Mouse (Mus musculus) skeletal muscle tissue, adult 2 months (tissue): Measurements from ENCODE around the gene Csmd2.
"Not testable (repeated sequence)": the region's sequence is repeated elsewhere in the genome, so short reads cannot be mapped to it uniquely, and the experiment has no call there.

ENCODE experiments used
- DNase-seq: peaks from one replicate; pipeline ENCODE4 v3.0.0-alpha.2; 2012; ENCODE audit warnings: low read depth, low spot score

Csmd2 gene

DNA sequence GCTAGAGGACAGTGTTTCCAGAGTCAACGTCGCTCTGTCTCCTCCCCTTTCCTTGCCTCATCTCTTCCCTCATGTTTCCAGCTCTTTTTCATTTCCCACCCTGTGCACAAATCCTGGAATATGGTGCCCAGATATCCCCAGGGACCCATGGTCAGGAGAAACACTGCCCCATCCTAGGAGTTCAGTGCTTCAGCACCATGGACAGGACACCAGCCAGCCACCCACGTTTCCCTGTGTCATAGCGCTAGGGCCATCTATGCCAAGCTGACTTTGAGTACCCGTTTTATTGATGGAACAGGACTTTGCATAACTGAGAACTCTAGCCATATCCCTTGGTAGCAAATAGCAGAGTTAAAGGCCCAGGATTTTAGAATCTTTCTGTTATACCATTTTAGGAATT is 55.0 kb downstream of the Csmd2 start:
- DNase-seq: no peak

DNA sequence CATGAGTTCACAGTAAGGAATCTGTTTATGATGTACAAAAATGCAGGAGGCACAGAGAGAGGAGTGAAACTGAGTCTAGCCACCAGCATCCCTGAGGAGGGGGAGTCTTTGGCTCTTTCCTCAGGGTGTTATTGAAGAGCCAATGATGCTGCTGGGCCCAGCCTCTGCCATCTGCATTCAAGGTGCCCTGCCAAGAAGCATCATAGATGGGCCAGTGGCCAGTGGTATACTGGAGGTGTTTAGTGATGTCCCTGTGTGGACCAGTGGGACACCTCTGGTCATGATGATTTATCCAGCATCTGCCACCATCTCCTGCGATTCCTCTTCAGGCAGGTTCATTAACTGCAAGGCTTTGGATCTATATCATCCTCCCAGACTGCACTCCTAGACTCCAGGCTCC is 61.1 kb downstream of the Csmd2 start:
- DNase-seq: no peak

DNA sequence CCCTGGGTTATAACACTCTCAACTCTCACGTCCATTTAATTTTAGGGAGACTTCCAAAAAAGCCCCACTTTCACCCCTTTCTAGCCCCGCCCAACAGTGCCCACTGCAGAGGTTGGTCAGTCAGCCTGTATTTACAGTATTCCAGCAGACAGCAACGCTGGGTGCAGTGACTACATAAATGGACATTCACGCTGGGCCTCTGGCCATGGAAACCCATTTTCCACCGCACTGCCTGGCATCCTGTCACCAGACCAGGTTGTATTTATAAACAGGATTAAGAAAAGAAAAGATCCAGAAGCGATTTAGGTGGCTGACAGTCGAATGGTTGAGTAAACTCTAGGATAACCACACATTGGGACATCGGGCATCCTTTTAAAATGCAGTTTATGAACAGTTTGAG is 65.0 kb downstream of the Csmd2 start:
- DNase-seq: no peak

DNA sequence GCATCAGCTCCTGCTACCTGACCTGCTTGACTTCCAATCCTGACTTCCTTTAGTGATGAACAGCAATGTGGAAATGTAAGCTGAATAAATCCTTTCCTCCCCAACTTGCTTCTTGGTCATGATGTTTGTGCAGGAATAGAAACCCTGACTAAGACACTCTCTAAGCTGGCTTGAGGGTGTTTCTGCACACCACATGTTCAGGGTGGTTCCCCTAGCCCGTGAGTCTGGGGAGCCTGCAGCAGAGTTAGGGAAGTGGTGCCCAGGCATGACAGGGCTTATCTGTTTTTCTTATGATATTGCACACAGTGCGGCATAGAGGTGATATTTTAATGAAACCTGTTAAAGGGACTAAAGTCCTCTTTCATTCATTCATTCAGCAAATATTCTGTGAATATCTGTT is 73.6 kb downstream of the Csmd2 start:
- not testable (repeated sequence) for DNase-seq

DNA sequence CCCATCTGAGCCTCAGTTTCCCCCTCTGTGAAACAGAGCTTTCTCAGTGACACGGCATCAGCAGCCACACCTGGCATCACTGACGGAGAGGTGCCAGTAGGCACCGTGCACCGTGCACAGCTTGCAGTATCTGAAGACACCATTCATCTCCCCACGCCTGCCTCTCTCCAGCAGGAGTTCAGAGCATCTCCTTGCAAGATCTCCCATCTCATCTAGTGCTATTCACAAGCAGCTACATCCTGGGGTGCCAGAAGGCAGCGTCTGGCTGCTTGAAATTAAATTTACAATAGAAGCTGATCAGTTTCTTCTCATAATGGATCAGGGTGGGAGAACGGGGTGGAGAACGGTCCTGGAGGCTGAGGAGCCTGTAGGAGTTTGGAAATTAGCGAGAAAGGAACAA is 79.5 kb downstream of the Csmd2 start:
- no peak for DNase-seq

DNA sequence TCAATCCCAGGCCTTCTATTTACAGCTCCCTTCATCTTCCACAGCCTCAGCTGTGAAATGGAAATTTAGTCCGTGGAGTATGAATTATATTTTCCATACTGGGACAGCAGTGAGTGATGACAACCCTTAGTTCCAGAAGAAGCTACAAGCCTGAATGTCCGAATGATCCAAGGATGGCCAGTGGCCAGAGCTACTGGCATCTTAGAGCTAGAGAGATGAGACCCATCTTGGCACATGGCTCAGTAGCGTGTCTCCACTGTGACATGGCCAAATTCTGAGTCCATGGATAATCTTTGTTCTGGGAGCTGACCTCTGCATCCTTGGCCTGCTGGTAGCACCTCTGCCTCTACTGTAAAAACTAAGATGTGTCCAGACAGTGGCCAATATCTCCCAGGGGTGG is 96.8 kb downstream of the Csmd2 start:
- DNase-seq: peak; percentile 18

DNA sequence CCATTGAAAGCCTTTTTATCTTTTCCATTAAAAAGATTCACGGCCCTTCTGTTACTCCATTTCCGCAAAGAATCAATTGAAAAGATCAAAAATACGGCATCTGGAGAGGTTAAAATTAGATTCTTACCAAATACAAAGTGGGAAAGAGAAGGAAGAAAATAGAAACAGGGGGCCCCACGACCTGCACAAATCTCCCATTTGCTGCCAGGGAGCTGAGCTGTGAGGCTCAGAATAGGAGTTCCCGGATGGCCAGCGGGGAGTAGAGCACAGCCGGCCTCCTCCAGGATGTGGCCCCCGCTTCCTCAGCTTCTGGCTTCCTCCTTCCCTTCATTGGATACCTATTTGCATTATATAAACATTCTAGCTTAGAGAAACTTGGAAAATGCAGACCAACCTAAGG is 97.4 kb downstream of the Csmd2 start:
- no peak for DNase-seq

DNA sequence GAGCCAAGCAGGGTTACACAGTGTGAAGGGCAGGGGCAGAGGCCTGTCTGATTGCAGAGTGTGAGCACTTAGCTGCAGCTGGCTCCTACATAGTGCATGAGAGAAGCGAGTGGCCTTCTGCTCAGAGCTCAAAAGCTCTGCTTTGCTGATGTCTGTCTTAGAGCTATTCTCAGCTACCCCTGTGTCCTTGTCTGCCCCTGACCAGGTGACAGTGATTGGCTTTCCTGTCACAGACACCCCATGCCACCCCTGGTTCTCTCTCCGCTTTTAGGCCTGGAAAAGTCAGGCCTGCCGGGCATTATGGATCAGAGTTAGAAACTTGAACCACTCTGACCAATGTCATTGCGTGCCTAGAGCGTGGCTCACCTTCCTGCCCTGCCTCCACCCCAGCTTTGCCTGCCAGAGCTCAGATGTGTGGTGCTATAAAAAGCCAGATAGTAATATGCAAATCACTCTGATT is 99.5 kb downstream of the Csmd2 start:
- peak; percentile 88 for DNase-seq

DNA sequence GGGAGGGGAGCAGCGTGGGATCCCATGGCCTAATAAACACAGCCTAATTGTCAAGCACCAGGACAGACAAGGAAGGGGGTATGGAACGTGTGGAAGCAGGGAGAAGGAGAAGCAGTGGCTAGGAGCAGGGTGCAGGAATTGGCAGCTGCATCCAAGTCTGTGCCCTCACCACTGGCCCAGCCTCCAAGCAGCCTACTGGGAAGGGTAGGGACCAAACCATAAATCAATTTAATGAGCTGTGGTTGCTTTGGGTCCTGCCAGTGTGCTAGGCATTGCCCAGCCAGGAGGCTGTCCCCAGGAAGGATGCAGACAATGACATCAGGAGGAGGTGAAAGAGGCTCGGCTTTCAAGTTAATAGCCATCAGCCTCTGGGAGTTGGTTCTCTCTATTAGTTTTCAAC is 100.0 kb downstream of the Csmd2 start:
- DNase-seq: peak; percentile 86

DNA sequence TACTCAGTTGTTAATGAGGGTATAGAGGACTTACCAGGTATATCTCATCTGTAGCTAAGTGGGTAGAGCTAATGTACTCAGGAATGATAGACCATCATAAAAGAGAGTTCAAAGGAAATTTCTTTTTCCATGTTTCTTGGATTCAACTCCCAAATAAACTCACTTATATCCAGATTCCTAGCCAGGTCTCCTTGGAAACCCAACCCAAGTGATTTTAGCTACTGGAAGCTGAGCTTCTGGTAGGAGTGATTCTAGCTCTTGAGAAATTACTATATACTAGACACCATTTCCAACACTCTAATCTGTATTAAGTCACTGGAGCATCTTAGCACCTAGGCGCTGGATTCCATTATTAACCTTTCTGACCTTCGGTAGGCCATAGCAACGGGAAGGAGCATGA is 100.6 kb downstream of the Csmd2 start:
- DNase-seq: no peak

DNA sequence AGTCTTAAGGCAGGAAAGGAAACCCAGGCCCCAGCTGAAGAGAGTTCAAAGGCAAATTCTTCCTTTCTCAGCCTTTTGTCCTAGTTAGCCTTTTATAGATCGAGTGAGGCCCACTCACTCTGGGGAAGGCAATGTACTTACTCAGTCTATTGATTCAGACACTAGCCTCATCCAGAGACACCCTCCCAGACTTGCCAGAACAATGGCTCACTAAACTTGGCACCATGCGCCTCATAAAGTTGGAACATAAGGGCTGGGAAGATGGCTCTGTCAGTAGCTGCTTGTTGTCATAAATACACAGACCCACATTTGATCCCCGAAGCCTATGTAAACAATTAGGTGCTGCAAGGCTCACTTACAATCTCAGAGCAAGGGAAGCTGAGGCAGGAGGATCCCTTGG is 104.3 kb downstream of the Csmd2 start:
- DNase-seq: no peak

DNA sequence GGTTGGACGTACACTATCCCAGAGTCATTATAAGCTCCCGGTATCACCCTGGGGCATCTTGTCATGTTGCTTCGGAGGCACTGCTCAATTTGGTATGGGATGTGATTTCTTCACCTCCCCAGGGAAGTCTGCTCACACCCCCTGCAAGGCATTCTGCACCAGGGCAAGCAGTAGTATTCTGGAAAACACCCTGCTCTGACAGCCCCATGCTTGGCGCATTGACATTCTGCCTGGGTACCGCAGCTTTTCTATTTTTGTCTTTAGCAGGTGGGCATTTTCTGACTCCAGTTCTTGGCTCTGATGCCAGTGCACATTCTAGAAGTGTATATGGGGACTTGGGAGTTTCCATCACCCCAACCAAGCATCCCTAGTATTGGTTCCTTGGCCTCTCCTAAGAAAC is 111.9 kb downstream of the Csmd2 start:
- no peak for DNase-seq

DNA sequence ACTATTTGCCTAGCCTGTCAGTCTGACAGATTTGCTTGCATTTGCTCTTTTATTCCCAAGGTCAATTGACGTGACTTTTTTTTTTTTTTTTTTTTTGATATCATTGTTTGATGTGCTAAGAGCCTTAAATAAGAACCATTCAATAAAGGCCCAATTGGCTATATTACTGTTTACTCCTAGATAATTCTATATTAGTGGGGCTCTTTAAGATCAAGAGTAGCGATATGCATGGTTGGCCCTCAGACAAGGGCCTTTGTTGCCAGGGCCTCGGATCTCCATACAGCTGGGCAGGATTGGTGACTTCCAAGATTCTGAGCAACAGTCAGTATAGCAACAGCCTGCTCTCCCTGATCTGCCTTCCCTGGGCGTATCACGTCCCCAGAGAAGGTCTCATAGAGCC is 112.9 kb downstream of the Csmd2 start:
- DNase-seq: no peak

DNA sequence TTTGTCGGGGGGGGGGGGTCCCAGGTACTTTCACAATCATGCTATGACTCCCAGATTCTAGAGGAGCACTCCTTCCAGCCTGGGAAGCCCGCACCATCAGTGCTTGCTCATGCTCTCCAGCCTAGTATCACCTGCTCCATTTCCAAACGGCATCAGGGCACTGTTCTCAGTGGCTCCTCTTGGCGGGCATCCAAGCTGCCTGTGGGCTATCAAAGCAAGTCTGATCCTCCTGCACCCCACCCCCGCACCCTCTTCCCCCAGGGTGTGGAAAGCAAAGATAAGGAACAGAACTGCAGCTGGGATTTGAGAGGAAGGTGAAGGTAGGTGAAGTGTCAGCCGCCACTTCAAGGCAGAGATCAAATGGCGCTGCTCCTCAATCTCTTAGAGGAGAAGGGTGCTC is 128.7 kb downstream of the Csmd2 start:
- DNase-seq: no peak

DNA sequence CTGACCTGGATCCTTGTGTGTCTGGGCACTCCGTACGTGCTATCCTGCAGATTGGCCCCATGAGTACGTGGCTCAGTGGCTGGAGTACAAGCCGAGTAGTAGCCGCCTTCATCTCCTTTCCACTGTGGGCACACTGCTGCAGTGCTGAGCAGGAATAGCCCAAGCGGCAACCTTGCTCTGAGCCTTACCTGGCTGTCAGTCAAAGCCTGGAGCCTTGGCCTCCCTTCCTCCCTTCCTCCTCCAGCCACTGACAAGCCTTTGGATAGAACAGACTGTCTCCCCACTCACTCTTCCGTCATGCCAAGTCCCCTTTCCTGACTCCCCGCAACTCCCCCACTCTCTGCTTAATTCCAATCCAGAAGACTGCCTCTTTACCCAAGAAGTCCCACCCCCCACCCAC is 135.6 kb downstream of the Csmd2 start:
- DNase-seq: no peak

DNA sequence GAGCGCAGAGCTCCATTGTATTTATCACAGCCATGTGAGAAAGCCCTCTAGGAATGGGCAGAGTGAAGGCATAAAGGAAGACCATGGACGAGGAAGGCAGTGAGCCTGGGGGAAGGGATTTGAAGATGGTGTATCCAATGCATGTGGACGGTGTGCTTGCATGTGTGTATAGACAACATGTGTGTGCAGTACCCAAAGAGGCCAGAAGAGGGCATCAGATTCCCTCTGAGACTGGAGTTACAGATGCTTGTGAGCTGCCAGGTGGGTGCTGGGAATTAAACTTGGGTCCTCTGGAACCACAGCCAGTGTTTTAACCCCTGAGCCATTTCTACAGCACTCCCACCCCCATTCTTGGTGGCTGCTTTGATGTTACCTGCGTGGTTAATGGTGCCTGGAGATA is 137.1 kb downstream of the Csmd2 start:
- no peak for DNase-seq

DNA sequence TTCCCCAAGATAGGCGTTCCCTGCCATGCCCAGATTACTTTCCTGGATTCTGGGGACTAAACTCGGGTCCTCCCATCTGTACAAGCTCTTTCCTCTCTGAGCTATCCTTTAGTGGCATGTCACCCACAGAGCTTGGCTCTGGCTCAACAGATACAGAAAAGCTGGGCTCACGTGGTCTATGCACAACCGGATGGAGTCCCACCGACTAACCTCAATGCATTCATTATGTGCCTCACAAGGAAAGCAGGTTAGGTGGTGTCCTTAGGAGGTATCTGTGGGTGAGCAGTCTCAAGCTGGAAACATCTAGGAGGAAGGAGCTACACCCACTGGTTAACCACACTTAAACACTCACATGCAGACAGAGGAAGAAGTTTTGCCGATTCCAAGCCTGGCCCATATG is 140.9 kb downstream of the Csmd2 start:
- no peak for DNase-seq

DNA sequence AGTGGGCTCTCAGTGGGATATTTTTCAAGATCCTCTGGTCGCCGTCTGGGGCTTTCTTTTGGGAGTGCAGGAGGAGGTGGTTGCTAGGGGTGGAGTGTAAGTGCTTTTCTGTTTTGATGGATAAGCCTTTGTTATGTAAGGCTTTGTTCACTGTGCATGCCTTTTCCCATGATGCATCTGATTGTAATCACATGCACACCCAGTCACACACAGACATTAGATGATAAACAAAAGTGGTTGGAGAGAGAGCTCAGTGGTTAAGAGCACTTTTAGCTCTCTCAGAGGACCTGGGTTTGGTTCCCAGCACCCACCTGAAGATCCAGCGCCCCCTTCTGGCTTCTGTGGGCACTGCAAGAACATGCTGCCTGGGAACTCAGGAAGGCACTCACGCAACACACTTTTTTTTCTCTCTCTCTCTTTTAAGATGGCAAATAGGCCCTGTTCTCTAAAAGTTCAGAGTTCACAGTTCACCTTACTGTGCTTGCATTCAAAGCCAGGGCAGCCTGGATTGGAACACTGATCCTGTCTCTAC is 143.0 kb downstream of the Csmd2 start:
- no peak for DNase-seq

DNA sequence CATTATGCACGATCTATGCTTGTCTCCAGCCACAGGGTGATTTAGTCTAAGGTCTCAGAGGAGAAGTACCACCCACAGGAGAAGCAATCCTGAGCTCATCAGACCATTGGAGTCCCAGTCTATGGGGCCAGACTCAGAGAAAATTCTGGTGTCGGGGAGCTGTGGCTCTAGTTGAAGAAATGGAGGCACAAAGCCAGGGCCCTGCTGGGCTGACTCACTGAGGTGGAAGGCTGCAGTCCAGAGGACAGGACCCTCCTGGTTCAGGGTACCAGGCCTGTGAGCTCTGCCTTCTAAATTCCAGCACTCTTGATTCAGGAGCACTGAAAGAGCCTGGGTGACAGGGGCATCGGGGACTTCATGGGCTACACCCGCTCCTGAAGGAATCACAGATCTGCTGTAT is 144.0 kb downstream of the Csmd2 start:
- no peak for DNase-seq

DNA sequence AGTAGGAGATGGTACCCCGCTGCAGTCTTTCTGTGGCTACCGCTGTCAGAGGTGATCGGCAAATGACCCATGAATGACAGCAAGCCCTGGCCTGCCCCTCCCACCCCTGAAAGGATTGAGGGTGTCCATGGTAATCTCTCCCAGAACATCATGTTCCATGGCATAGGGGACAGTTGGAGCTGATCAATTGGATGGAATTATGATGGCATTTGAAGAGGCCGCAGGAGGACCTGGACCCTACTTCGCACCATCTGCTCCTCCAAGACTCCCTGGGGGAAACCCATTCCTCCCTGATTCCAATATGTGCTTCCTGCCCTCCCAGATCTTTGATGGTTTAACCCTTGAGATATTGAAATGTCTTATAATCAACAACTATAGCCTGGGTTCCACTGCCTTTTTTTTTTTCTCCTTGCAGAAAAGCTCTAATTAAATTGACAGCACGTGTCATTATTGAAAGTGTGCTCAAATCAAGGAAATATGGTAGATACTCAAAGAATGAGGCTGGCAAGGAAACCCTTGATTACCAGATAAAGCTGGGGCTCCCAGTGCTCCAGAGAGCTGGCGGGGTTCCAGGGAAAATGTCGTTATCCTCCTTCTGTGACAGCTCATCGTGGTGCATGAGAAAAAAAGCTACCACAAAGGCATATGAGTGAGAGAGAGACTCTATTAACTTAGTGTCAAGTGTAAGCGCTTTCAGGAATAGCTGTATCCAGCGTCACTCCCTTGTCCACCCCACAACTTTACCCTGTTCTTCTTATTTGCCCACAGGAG is 145.4 kb downstream of the Csmd2 start:
- DNase-seq: no peak

DNA sequence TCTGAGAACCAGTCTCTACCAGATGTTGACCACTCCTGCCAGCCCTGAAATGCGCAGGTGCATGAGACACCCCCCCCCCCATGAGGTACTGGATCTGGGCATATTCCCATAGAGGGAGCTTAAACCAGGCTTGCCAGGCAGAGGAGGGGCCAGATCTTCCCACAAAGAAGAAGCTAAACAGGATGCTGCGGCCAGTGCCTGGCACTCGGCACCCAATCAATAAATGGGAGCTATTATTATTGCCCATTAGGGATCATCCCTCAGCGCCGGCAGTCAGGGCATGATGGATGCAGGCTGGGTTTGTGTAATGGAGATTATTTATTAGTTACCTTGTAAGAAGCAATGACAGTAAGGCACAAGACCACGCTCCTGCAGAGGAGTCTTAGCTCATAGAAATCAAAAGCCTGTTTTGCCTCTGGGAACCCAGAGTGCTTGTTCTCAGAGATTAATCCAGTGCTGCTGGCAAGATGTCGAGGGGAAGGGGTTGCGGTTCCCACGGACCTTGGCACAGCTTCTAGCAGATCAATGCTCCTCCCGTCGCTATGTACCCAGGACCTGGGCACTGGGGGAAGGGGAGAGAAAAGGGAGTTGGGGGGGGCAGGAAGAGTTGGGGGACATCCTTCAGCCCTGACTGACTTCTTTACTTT is 146.8 kb downstream of the Csmd2 start:
- DNase-seq: no peak

DNA sequence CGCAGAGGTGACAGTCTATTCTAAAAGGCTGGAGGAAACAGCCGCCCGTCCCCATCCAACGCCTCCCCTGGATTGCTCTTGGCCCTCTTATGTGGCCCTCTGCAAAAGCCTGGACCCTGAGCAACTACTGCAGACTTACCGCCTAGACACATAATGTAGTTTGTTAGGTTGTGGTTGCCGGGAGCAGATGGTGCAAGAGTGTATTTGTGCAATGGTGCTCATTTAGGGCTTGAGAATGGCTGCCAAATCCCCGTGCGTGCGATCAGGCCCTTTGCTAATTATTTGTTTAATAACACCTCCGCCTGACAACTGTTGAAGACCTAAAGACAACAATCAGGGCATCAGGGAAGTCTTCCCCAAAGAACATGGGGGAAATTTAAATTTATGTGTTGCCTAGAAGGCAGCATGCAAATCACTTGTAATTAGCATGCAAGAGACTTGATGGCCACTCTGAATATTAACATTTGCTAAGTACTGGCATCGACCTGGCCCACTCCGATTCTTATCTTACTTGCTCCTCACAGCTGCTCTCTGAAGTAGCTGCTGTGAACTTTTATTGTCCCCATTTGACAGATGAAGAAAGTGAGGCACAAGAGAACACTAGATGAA is 147.5 kb downstream of the Csmd2 start:
- DNase-seq: no peak

DNA sequence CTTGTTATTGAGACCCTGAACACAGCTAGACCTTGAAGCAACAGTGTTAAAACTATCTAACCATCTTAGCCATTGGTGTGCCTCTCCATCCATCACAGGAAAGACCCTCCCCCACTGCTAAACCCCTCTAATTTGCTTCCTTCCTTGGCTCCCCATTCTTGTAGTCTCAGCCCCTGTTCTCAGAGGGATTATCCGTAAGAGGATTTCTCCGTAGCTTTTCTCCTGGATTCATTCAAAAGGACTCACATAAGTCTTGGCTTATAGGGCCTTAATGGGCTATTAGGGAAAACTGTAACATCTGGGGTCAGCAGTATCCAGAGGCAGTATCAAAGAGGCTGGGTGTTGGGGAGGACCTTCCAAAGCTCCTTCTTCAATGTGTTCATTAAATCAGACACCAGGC is 152.3 kb downstream of the Csmd2 start:
- DNase-seq: no peak
